Mouse (Mus musculus) lung, adult 2 months (tissue): ENCODE results near the gene Lypla2.

ENCODE experiments used
- CTCF ChIP-seq: fragments of 200-500 bp; IDR thresholded peaks from 2 replicates; pipeline ENCODE4 v1.5.1; 2011; ENCODE audit warnings: mild to moderate bottlenecking, low read length, control low read depth; ENCODE audit not compliant: insufficient read depth
- POLR2A ChIP-seq: fragments of 200-500 bp; IDR thresholded peaks from 2 replicates; pipeline ENCODE4 v1.6.1; 2011; ENCODE audit warnings: low read depth, mild to moderate bottlenecking, control low read depth, low read length, borderline replicate concordance; ENCODE audit errors: extremely low read depth

GRCm38 (mm10) chr4:135920304-135921241, 51.9 kb downstream of the Lypla2 start, which contains the start of gene Fuca1:
- TF ChIP-seq CTCF (peak; percentile 57), POLR2A (peak; percentile 69; the same call in 1 of the 2 replicates)
